Mouse (Mus musculus) testis, adult 10 weeks (tissue): ENCODE results near the gene Ccdc18. TPM values are rescaled to one million over a fixed set of nuclear protein-coding genes. Genes with fewer than 3 reads are reported as not detected.

ENCODE experiments used
- polyA plus RNA-seq: library from polyadenylated mRNA; stranded (reverse); fragments of 350-450 nt; fragmentation: Illumina TruSeq; extraction: RNeasy Lipid Tissue Mini Kit (QIAGEN cat#74804); gene quantifications from one replicate; pipeline ENCODE4 v1.2.3, GENCODE M21; 2014; ENCODE audit warnings: low read depth, low replicate concordance

The Ccdc18 gene
- polyA plus RNA-seq: 37.5 TPM

GRCm38 (mm10) chr5:108132441-108133243 is at the start of gene Ccdc18, which contains the start of gene Tmed5:
Gene Ccdc18 (plus strand): TSS chr5:108132875.
Gene Tmed5 (minus strand): TSS chr5:108132620.

GRCm38 (mm10) chr5:108268127-108269062 is 135.7 kb downstream of the Ccdc18 start, which contains the start of gene Dr1:
Gene Dr1 (plus strand): TSS chr5:108268897.

Other genes with a start within 250 kb of the Ccdc18 start
- 154 TPM for gene Rpl5, start 232.4 kb upstream of the Ccdc18 start, polyA plus RNA-seq
- gene Fam69a, start 145.8 kb upstream of the Ccdc18 start, polyA plus RNA-seq: 30.2 TPM
- 119 TPM for gene Mtf2, start 67.2 kb upstream of the Ccdc18 start, polyA plus RNA-seq
- 28.1 TPM for gene Tmed5, start 255 bp upstream of the Ccdc18 start, polyA plus RNA-seq
- gene Dr1, start 136.0 kb downstream of the Ccdc18 start, polyA plus RNA-seq: 187 TPM
- gene Pigg, start 179.7 kb downstream of the Ccdc18 start, polyA plus RNA-seq: 12.3 TPM
- gene Gm42517, start 235.0 kb downstream of the Ccdc18 start, polyA plus RNA-seq: not detected